Mouse (Mus musculus): ENCODE results near the gene Rpgrip1.
A peak's percentile ranks its signal among the peaks of the same experiment; 100 is the strongest.

The Rpgrip1 gene

GRCm38 (mm10) chr14:52118823-52119608, 8.5 kb downstream of the Rpgrip1 start:
- peak; percentile 54 for DNase-seq (ENCODE audit: low spot score)

- DNase-seq (ENCODE audit: low spot score): no peak
These were observed 9.7 kb downstream of the Rpgrip1 start for GRCm38 (mm10) chr14:52120169-52120568.

DNA sequence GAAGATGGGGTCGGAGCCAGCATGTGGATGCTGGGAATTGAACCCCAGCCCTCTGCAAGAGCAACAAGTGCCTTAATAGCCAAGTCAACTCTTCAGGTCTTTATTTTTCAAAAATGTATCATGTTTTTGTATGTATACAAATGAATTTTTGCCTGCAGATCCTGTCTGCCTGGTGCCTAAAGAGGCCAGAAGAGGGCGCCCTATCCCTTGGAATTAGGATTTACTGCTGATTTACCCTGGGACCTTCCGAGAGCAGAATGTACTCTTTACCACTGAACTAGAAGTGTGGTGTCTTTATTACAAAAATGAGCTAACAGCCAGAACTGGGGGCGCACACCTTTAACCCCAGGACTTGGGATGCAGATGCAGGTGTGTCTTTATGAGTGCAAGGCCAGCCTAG, 13.4 kb downstream of the Rpgrip1 start:
- peak; percentile 62 for DNase-seq (ENCODE audit: low spot score)

GRCm38 (mm10) chr14:52124636-52125035, 14.1 kb downstream of the Rpgrip1 start:
- no peak for DNase-seq (ENCODE audit: low spot score)

GRCm38 (mm10) chr14:52133584-52133983, 23.1 kb downstream of the Rpgrip1 start:
- DNase-seq (ENCODE audit: low spot score): no peak

GRCm38 (mm10) chr14:52140577-52141444, 30.3 kb downstream of the Rpgrip1 start:
- no peak for DNase-seq (ENCODE audit: low spot score)

DNA sequence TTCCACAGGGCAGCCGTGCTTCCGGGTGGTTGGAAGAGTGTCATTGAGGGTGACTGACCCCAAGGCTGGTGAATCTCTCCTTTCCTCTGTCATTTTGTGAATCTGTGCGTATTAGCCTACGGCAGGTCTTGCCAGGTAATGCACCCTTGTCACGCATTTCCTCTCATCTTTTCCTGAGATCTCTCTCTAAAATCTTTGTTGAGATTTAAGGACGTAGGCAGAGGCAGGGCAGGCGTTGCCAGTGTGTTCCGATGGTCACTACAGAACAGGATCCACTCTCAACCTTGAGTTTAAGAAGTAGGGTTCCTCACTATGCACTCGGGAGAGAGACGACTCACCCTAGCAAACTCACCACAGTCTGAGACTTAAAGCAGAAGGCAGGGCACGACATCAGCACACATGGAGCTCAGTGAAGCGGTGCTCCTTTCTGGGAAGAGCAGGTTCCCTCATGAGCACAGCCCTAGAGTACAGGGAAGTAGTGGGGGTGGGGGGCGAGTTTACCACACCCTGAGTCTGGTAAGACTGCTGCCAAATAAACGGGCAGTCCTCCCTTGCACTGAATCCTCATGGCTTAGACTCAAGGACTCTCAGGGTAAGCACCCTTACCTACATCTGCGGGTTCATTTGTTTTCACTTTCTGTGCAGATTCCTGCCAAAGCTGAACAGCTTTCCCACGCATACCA, 31.1 kb downstream of the Rpgrip1 start:
- DNase-seq (ENCODE audit: low spot score): no peak

DNA sequence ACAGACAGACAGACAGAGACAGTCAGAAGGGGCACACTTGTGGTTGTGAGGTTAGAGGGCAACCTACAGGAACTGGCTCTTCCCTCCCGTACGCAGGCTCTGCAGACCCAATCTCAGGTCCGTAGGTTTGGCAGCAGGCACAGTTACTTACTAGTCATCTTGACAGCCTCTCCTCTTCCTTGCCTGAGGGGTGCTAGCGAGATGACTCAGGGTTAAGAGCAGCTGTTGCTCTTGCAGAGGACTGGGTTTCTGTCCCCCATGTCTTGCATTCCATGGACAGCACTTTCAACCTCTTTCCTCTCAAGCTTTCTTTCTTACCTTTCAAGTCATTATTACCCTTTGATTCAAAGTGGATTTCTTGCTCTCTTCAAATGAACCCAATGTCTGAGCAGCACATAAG, 33.7 kb downstream of the Rpgrip1 start:
- no peak for DNase-seq (ENCODE audit: low spot score)

- DNase-seq (ENCODE audit: low spot score): no peak
These were observed 36.0 kb downstream of the Rpgrip1 start for GRCm38 (mm10) chr14:52146540-52146939.

- no peak for DNase-seq (ENCODE audit: low spot score)
These were observed 39.4 kb downstream of the Rpgrip1 start for GRCm38 (mm10) chr14:52149888-52150287.

- no peak for DNase-seq (ENCODE audit: low spot score)
These were observed 41.7 kb downstream of the Rpgrip1 start for GRCm38 (mm10) chr14:52152179-52152578.

DNA sequence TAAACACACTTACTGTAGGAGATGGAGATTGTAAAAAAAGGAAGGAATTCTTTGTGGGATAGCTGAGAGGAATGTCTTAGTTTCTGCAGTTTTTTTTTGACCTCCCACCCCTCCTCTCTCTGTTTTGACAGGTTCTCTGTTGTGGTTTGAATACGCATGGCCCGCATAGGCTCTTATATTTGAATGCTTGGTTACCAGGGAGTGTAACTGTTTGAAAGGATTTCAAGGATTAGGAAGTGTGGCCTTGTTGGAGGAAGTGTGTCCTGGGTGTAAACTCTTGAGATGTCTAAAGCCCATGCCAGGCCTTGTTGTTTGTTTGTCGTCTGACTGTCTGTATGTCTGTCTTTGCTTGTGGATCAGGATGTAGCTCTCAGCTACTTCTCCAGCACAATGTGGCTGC, 42.1 kb downstream of the Rpgrip1 start:
- DNase-seq (ENCODE audit: low spot score): no peak

GRCm38 (mm10) chr14:52155008-52155407, 44.5 kb downstream of the Rpgrip1 start:
- no peak for DNase-seq (ENCODE audit: low spot score)

GRCm38 (mm10) chr14:52160911-52161310, 50.4 kb downstream of the Rpgrip1 start:
- DNase-seq (ENCODE audit: low spot score): no peak

DNA sequence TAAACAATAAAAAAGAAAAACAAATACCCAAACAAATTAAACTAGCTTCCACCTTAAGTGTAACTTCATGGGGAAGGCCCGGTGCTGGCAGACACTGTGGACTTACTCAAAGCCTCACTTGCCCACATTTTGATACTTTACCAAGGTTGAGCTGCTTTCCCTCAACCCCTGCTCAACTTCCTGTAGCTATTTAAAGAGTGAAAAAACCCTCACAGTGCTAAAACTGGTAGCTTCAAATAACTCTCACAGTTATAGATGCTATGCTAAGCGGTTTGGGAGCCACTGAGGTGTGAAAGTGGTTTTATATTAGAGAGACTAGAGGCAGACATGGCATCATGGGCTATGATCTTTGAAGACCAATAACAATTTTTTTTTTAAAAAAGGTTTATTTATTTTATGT, 56.1 kb downstream of the Rpgrip1 start:
- no peak for DNase-seq (ENCODE audit: low spot score)

- DNase-seq (ENCODE audit: low spot score): no peak
These were observed 78.3 kb downstream of the Rpgrip1 start for GRCm38 (mm10) chr14:52188788-52189187.

GRCm38 (mm10) chr14:52189519-52189918, 79.0 kb downstream of the Rpgrip1 start:
- no peak for DNase-seq (ENCODE audit: low spot score)

DNA sequence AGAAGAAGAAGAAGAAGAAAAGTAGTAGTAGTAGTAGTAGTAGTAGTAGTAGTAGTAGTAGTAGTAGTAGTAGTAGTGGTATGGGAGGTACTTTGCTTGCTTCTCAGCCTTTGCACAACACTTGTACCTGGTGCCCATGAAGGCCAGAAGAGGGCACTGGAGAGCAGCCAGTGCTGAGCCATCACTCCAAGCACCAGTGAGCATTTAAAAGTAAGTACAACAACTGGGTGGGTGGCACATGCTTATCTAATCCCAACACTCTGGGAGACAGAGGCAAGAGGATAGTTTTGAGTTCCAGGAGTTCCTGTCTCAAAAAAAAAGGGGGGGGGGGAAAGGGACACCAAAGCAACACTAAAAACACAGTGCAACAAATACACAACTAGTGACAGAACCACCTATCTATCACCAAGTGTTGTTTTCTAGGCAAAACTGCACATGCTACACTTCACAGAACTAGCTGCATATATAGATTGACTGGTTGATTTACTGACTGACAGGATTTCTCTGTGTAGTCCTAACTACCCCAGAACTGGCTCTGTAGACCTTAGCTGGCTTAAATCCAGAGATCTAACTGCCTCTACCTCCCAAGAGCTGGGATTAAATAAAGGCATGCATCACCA, 80.3 kb downstream of the Rpgrip1 start:
- peak; percentile 21 for DNase-seq (ENCODE audit: low spot score)

DNA sequence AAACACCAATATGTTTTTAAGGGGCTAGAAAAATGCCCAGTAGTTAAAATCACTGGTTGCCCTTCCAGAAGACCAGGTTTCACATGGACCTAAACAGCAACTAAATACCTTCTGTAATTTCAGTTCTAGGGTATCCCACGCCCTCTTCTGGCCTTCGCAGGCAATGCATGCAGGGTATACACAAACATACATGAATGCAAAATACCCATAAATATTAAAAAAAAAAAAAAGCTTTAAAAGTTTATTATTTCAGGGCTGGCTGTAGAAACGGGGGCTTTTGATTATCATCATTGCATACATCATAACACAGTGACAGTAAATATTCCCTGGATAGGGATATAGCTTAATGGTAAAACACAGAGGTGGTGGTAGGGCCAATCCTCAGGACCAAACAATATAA, 85.2 kb downstream of the Rpgrip1 start:
- DNase-seq (ENCODE audit: low spot score): peak; percentile 17

GRCm38 (mm10) chr14:52196230-52197155, 86.0 kb downstream of the Rpgrip1 start:
- no peak for DNase-seq (ENCODE audit: low spot score)
